Mouse (Mus musculus) lung, postnatal 25 days (tissue): Measurements from ENCODE around the gene Slc25a24.

Experiments used
- DNase-seq: peaks from one replicate; pipeline ENCODE4 v3.0.0; 2022; ENCODE audit warnings: low spot score

Gene Slc25a24

DNA sequence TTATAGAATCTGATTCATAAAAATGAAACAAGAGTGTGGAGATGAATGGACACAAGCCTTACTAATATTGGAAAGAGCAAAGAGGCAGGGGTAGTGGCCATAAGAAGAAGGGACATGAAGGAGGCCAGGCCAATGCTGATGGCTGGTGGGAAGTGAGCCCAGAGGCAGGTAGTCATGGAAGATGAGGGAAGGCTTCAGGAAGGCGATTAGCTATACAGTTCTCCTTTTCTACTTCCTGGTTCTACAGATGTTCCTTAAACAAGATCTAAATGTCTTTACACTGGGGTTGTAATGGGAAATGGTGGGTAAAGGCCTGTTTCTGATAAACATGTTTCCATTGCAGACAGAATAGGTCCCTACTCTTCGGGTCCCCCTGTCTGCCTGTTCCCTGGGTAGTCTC lies 46.2 kb downstream of the Slc25a24 start:
- no peak for DNase-seq

DNA sequence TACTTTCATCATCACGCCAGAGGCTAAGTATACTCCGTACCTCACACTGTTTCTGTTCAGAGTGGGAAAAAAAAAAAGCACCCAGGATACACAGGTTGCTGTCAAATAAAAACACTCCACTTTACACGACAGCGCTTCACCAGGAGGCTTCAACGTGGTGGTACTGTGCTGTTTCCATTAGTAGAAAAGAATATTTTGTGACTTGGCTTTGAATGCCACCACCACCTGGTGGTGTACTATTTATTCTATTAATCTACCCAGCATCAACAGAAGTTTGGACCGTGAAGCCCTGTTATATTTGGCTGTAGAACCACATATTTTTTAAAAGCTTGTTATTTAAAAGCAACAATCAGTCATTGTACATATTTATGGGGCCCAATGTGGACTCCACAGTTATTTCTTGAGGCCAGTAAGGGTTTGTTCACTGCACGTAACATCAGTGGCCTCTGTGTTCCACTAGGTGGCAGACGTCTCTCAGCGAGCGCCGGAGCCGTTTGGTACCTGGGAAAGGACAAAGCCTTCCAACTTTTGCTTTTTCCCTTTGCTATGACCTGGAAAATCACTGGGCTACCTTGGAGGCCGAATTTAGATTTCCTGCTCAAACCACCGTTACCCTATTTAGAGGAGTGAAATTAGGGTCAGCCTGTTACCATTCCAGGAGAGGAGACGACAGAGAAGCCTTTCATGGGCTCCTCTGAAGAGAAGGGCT lies 48.3 kb downstream of the Slc25a24 start:
- peak; percentile 59 for DNase-seq

DNA sequence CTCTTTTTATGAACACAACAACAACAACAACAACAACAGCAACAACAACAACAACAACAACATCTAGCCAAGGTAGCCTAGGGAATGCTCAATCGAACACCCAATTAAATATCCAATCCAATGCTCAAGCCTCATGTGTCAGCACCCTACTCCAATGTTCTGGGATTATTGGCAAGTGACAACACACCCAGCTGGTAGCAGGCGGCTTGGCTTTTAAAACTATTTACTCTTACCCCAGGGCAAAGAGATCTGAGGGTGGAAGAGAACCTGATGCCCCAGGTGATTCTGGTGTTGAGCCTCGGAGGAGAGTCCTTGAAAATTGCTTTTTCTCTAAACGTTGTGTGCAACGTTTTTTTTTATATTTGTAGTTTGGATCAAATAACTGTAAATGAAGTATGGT lies 51.4 kb downstream of the Slc25a24 start:
- no peak for DNase-seq

DNA sequence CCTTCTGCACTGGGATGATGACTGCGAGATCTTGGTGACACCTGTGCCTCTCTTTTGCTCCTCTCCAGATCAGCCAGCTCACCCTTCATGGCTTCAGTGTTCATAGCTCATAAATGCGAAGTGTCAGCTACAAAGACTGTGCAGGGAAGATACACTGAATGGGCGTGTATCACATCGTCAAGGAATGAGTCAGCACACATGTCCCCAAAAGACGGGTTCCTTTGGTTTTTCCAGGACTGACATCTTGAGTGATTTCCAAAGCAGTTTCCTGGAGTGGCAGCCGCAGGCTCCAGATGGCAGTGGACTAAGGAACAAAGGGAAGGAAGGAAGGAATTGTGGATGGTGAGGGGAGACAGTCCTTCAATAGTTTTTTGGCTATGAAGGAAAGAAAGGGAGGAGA lies 55.8 kb downstream of the Slc25a24 start:
- no peak for DNase-seq

DNA sequence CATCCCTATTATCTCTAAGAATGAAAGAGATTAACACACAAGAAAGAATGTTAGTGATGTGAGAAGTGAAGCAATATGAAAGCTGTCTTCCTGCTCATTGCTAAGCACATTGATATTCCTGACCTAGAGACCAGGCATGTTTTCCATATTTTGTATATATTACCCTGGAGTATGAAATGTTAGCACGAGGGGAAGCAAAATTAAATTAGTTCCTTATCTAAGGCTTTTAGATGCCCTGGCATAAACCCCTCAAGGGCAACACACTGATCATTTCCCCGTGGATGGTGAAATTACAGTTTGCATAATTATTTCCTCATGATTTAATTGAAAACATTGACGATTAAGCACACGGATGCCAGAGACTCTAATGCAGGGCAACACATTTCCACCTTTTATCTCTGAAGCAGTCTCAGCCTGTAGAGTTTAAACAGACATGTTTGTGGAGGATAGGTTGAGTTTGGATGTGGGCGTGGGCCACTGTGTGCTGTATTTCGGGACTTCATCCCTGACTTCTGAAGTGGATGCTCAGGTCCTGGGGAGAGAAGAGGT lies 56.7 kb downstream of the Slc25a24 start:
- DNase-seq = no peak

DNA sequence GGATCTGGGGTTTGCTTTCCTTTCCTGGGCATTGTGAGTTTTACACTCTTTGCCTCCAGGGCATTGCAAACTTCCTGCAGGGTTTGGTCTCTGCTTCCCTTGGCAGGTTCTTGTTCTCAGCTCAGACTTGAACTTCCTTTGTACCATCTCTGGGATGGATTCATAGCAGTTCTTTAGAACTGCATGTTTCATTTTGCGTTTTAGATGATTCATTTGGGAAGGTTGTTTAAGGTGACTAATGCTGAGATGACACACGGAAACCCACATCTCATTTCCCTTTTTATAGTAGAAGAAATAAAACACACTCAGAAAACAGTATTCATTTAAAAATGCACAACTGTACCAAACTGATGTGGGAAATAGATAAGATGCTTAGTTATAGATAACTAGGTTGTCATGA lies 73.2 kb downstream of the Slc25a24 start:
- DNase-seq = no peak

GRCm38 (mm10) chr3:109199280-109199679 lies 76.3 kb downstream of the Slc25a24 start:
- no peak for DNase-seq

DNA sequence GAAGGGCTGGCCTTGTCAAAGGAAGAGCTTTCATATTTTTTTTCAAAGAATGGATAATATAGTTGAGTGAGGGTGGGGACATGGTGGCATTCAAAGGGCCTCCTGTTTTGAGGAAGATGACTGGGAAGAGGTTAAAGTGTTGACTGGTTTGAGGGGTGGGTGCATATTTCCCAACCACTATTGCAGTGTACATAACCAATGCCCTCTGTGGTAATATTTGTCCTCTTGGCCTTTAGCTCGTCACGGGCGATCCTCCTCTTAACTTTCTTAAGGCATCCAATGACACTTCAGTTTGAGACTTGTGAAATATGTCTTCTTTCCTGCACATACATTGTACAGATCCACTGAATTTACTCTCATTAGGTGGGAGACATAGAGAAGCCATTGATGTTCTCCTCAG lies 89.4 kb downstream of the Slc25a24 start:
- no peak for DNase-seq

DNA sequence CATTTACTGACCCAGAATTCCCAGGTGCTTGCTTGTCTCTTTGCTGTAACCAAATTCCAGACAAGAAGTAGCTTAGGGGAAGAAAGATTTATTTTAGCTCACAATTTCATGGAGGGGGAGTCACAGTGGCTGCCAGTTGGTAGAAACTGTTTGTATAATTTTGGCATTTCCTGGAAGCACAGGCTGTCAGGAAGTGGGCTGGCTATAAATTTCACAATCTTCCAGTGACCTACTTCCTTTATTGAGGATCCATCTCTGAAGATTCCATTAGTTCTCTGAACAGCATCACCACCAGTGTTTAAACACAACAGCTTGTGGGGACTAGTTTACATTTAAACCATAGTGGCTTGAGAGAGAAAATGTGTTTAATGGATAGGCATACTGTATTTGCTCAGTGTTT lies 93.4 kb downstream of the Slc25a24 start:
- DNase-seq = no peak
